Mouse (Mus musculus) cerebellum, adult 2 months (tissue): Measurements from ENCODE around the gene Alyref.

Experiments
- CTCF ChIP-seq: fragments of 200-500 bp; IDR thresholded peaks from 2 replicates; pipeline ENCODE4 v1.5.1; 2011; ENCODE audit warnings: low read depth, mild to moderate bottlenecking, control low read depth, low read length, moderate library complexity, borderline replicate concordance; ENCODE audit not compliant: insufficient read depth
- POLR2A ChIP-seq: fragments of 200-500 bp; IDR thresholded peaks from 2 replicates; pipeline ENCODE4 v1.6.1; 2011; ENCODE audit warnings: low read length, control low read depth, borderline replicate concordance; ENCODE audit not compliant: insufficient read depth

DNA sequence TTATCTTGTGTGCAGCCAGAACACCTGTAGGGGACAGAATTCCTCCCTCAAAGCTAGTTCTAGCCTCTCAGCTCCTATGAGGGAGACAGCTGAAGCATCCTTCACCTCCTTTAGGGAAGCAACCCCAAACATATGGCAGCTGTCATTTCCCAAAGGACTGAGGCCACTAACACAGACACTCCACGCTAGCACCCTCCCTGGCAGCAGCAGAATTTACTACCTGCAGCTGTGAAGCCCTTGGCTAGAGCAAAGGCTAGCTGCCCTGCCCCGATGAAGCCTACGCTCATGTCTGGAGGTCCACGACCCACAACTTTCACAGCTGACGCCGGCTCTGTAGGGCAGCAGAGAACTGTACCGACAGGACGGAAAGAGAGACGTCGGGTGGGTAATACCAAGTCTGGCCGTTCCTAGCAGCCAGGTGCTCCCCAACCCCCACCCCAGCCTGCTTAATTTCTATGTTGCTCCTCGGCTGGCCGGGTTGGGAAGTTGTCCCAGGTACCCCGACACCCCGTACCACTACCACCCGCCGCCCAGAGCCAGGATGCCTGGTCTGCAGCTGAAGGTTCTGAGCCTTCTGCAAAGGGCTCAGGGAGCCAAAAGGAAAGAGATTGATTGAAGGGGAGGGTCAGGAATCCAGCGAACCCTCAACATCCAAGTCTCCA is 44.9 kb upstream of the Alyref start:
- TF ChIP-seq CTCF = no peak
- TF ChIP-seq POLR2A = no peak
